ENCODE assay signal across 21 mouse cellular contexts in the genomic region with DNA sequence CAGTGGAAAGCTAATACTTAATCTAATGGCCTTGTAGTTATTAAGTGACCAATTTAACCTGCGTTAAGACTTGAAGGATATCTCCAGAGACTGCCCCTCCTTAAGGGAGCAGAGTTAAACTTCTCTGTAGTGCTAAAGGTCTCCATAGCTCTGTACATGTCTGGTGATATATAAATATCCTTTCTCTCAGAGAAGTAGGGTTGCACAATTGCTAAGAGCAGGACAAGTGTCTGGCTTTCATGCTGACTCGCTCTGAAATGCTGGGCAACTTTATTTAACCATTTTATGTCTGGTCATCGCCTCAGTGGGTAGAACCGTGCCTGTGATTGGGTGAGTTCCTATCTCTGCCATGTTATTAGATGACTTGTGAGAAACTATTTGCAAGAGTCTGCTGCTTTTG. TPM values are rescaled to one million over a fixed set of nuclear protein-coding genes. Genes with fewer than 3 reads are reported as not detected.
DNase-seq lines count a peak whose midpoint lies in the region; ATAC-seq and TF ChIP-seq lines count a peak whose summit lies in the region.
"Had no signal": no experiment of that assay in that cellular context is flagged by ENCODE, and none has a peak within 500 bp of the region (broad histone marks: within the 10 kb centered on the region; RNA-seq: fewer than 3 reads in every experiment).

No protein-coding gene starts in this region.

- H3K27ac ChIP-seq in kidney, embryonic 16.5 days (ENCODE audit: low read length) = peak overlapping the region; percentile 81
- H3K27ac ChIP-seq in bone marrow macrophage, adult 2 months (ENCODE audit: insufficient read depth, low read depth, low read length) = peak overlapping the region; percentile 65
- H3K27ac ChIP-seq: forebrain, embryonic 12.5 days; heart, embryonic 13.5 days; midbrain, embryonic 10.5 days; neural tube, embryonic 13.5 days had no signal

- no peak overlapping the region for H3K4me3 ChIP-seq in kidney, embryonic 16.5 days (ENCODE audit: low read length)
- H3K4me3 ChIP-seq in bone marrow macrophage, adult 2 months (ENCODE audit: insufficient read depth, low read length) = no peak overlapping the region
- H3K4me3 ChIP-seq in myocyte = no peak overlapping the region
- H3K4me3 ChIP-seq: forebrain, embryonic 12.5 days; heart, embryonic 13.5 days; midbrain, embryonic 10.5 days; neural tube, embryonic 13.5 days had no signal

- H3ac ChIP-seq in myocyte (ENCODE audit: control insufficient read depth, insufficient read length) = no peak overlapping the region

- H3K9me3 ChIP-seq in kidney, embryonic 16.5 days (ENCODE audit: low read length) = no peaks in the 10 kb centered on the region
- H3K9me3 ChIP-seq: forebrain, embryonic 12.5 days; heart, embryonic 13.5 days; midbrain, embryonic 10.5 days; neural tube, embryonic 13.5 days had no signal

- peaks cover 81% of the 10 kb centered on the region for H3K79me2 ChIP-seq in myocyte (ENCODE audit: control insufficient read depth, insufficient read depth)

- no peak for TF ChIP-seq CTCF in bone marrow macrophage, adult 2 months (IDR thresholded peaks at IDR 0.05; ENCODE audit: low read depth, low read length)

- H3K27me3 ChIP-seq in kidney, embryonic 16.5 days (ENCODE audit: insufficient read depth, low read length) = no peaks in the 10 kb centered on the region
- no peaks in the 10 kb centered on the region for H3K27me3 ChIP-seq in myocyte (ENCODE audit: control insufficient read depth, insufficient read depth, insufficient read length)
- H3K27me3 ChIP-seq: forebrain, embryonic 12.5 days; heart, embryonic 13.5 days had no signal

- H3K9ac ChIP-seq in kidney, embryonic 16.5 days (replicated peaks; ENCODE audit: low read length) = no peak overlapping the region
- H3K9ac ChIP-seq: forebrain, embryonic 12.5 days; heart, embryonic 13.5 days; neural tube, embryonic 13.5 days had no signal

- H3K4me2 ChIP-seq in kidney, embryonic 16.5 days (replicated peaks; ENCODE audit: low read depth, low read length) = 0 out of 2 replicates have a peak overlapping the region, but pooled peaks have one; percentile 26
- no peak overlapping the region for H3K4me2 ChIP-seq in myocyte (ENCODE audit: low read depth)
- H3K4me2 ChIP-seq: forebrain, embryonic 12.5 days; heart, embryonic 13.5 days; neural tube, embryonic 13.5 days had no signal

- 60% methylated on average over 4 of the region's 4 CpGs for WGBS in kidney, embryonic 16.5 days

- peak; percentile 81 for ATAC-seq in kidney, embryonic 16.5 days (ENCODE audit: low FRiP score, low TSS enrichment)
- ATAC-seq: hindbrain, embryonic 16.5 days had no signal

- no peak for DNase-seq in kidney, adult 9 months
- peak; percentile 32 for DNase-seq in 416B (ENCODE audit: low read depth)
- DNase-seq in spleen, postnatal 36 days (ENCODE audit: low spot score in 2 of 2) = no peak
- no peak for DNase-seq in right cerebral cortex, adult 2 months (ENCODE audit: low spot score in 2 of 2)
- no peak for DNase-seq in adrenal gland, postnatal 4 days (ENCODE audit: low spot score in 2 of 2)
- DNase-seq: B cell, adult 2 months; cerebellum, adult 11 months; cerebellum, postnatal 25 days; heart, postnatal 4 days; kidney, postnatal 14 days; right cerebral cortex, postnatal 25 days; thymus, adult 18-20 months had no signal

- peaks cover 88% of the 10 kb centered on the region for H3K4me1 ChIP-seq in kidney, embryonic 16.5 days (ENCODE audit: insufficient read depth, low read length)
- H3K4me1 ChIP-seq in bone marrow macrophage, adult 2 months (ENCODE audit: control insufficient read depth, insufficient read depth, low read length) = peaks cover 71% of the 10 kb centered on the region
- H3K4me1 ChIP-seq: neural tube, embryonic 13.5 days had no signal

- no peaks in the 10 kb centered on the region for H3K36me3 ChIP-seq in kidney, embryonic 16.5 days (ENCODE audit: insufficient read depth, low read length)
- H3K36me3 ChIP-seq in myocyte (ENCODE audit: control insufficient read depth, insufficient read depth) = no peaks in the 10 kb centered on the region
- H3K36me3 ChIP-seq: forebrain, embryonic 12.5 days; heart, embryonic 13.5 days; midbrain, embryonic 10.5 days; neural tube, embryonic 13.5 days had no signal

- TF ChIP-seq POLR2A in bone marrow macrophage, adult 2 months (IDR thresholded peaks at IDR 0.05; ENCODE audit: borderline replicate concordance, low read depth, low read length) = no peak
- TF ChIP-seq POLR2A in myocyte (IDR thresholded peaks at IDR 0.05; ENCODE audit: insufficient read length, low read depth) = no peak

TF ChIP-seq in myocyte, 11 proteins besides CTCF, POLR2A, EP300 and RAD21:
- TF ChIP-seq USF1 (IDR thresholded peaks at IDR 0.05; ENCODE audit: low read depth) = no peak
- no peak for TF ChIP-seq MAX (IDR thresholded peaks at IDR 0.05; ENCODE audit: low read depth)
- TF ChIP-seq MYOD1 (IDR thresholded peaks at IDR 0.05; ENCODE audit: control insufficient read depth in 1 of 3, insufficient read length in 2 of 3, low read depth in 2 of 3) = no peak
- TF ChIP-seq TCF3 (IDR thresholded peaks at IDR 0.05; ENCODE audit: insufficient read length, low read depth) = no peak
- peak; percentile 83 for TF ChIP-seq CEBPB (IDR thresholded peaks at IDR 0.05; ENCODE audit: insufficient read depth, poor library complexity, severe bottlenecking)
TF ChIP-seq in myocyte: peak in this region for 1.

RNA-seq across cellular contexts. Expression of a gene that starts 36.6 kb away (rescaled TPM):
- 91.2 and 96.0 TPM in 2 replicates for polyA plus RNA-seq in kidney, embryonic 16.5 days (2015; fragmentation: Nextera tagmentation; extraction: Ambion mirVana)
- 50.4 and 54.7 TPM in 2 replicates for polyA plus RNA-seq in bone marrow macrophage, adult 2 months (2012; ENCODE audit: insufficient read depth, insufficient read length, missing spikeins)
- 35.7 TPM for polyA plus RNA-seq in myocyte (2012; fragmentation: generic; extraction: Trizol)
- 10 to 100 TPM; 59.1 to 60.8 TPM for total RNA-seq in adrenal gland, postnatal 4 days (2021)
- total RNA-seq: monocyte, adult 5-6 weeks had no signal
